Mouse (Mus musculus) small intestine, adult 2 months (tissue): Measurements from ENCODE around the gene Zmynd10. TPM values are rescaled to one million over a fixed set of nuclear protein-coding genes. Genes with fewer than 3 reads are reported as not detected.
"Not testable (repeated sequence)": the region's sequence is repeated elsewhere in the genome, so short reads cannot be mapped to it uniquely, and the experiment has no call there.

Experiments
- H3K27ac ChIP-seq: fragments of 200-500 bp; 2 replicates; pipeline ENCODE4 v1.5.1; 2012; ENCODE audit warnings: low read depth, low read length, control low read depth, inconsistent platforms; ENCODE audit not compliant: insufficient read depth
- H3K27me3 ChIP-seq: fragments of 200-500 bp; 2 replicates; pipeline ENCODE4 v1.6.1; 2012; ENCODE audit warnings: mild to moderate bottlenecking, moderate library complexity, low read length, inconsistent platforms; ENCODE audit not compliant: control insufficient read depth, insufficient read depth
- H3K36me3 ChIP-seq: fragments of 200-500 bp; 2 replicates; pipeline ENCODE4 v1.6.1; 2012; ENCODE audit warnings: mild to moderate bottlenecking, low read length, control low read depth, inconsistent platforms; ENCODE audit not compliant: control insufficient read depth, insufficient read depth
- H3K4me1 ChIP-seq: fragments of 200-500 bp; 2 replicates; pipeline ENCODE4 v1.6.1; 2012; ENCODE audit warnings: low read length, inconsistent platforms, mixed read lengths; ENCODE audit not compliant: control insufficient read depth, insufficient read depth, insufficient read length
- H3K4me3 ChIP-seq: fragments of 200-500 bp; 2 replicates; pipeline ENCODE4 v1.5.1; 2012; ENCODE audit warnings: low read depth, mild to moderate bottlenecking, control low read depth, inconsistent platforms, low read length, moderate library complexity
- CTCF ChIP-seq: fragments of 200-500 bp; IDR thresholded peaks from 2 replicates; pipeline ENCODE4 v1.5.1; 2012; ENCODE audit warnings: low read depth, mild to moderate bottlenecking, control low read depth, inconsistent platforms, low read length, moderate library complexity, mixed read lengths; ENCODE audit not compliant: insufficient replicate concordance, insufficient read length; ENCODE audit errors: extremely low read depth
- POLR2A ChIP-seq: fragments of 200-500 bp; IDR thresholded peaks from 2 replicates; pipeline ENCODE4 v1.6.1; 2012; ENCODE audit warnings: low read depth, mild to moderate bottlenecking, control low read depth, inconsistent platforms, low read length, moderate library complexity
- WGBS: fragments of 180-500 bp; shearing (Covaris S2); methylation state at CpG from one replicate; pipeline ENCODE4 v1.1.7; 2018; 5-methylcytosine and 5-hydroxymethylcytosine counted together
- polyA plus RNA-seq: library from polyadenylated mRNA; depleted of rRNA; stranded (reverse); fragments of >200 nt; gene quantifications from 2 replicates; pipeline ENCODE4 v1.2.3, GENCODE M21; 2012

The Zmynd10 gene
- polyA plus RNA-seq, 1 experiment = 0.32 TPM

GRCm38 (mm10) chr9:107552690-107553393 lies 5.7 kb downstream of the Zmynd10 start:
- 80% methylated on average over 5 of the region's 5 CpGs for WGBS
- peaks cover 14% of the 10 kb centered on the region for H3K4me1 ChIP-seq
- TF ChIP-seq POLR2A (no peak), CTCF (no peak)
- no peak overlapping the region for H3K4me3 ChIP-seq
- no peaks in the 10 kb centered on the region for H3K27me3 ChIP-seq
- H3K27ac ChIP-seq = no peak overlapping the region
- H3K36me3 ChIP-seq = peaks cover 9% of the 10 kb centered on the region

GRCm38 (mm10) chr9:107553541-107554318 lies 6.6 kb downstream of the Zmynd10 start:
- H3K27me3 ChIP-seq = no peaks in the 10 kb centered on the region
- 9% methylated on average over 37 of the region's 37 CpGs for WGBS
- TF ChIP-seq POLR2A (no peak), CTCF (no peak)
- H3K36me3 ChIP-seq = peaks cover 17% of the 10 kb centered on the region
- H3K27ac ChIP-seq = peak overlapping the region; percentile 3; the same call in 1 of the 2 replicates
- H3K4me1 ChIP-seq = peaks cover 14% of the 10 kb centered on the region
- peak overlapping the region; percentile 61 for H3K4me3 ChIP-seq

GRCm38 (mm10) chr9:107554319-107554825 lies 7.3 kb downstream of the Zmynd10 start:
- peaks cover 14% of the 10 kb centered on the region for H3K4me1 ChIP-seq
- TF ChIP-seq POLR2A (peak; percentile 91), CTCF (no peak)
- WGBS = under 1% methylated on average over 53 of the region's 53 CpGs

GRCm38 (mm10) chr9:107555031-107555457 lies 7.9 kb downstream of the Zmynd10 start:
- no peaks in the 10 kb centered on the region for H3K27me3 ChIP-seq
- H3K27ac ChIP-seq = peak overlapping the region; percentile 98
- WGBS = 0% methylated on average over 23 of the region's 23 CpGs
- peak overlapping the region; percentile 79 for H3K4me3 ChIP-seq
- TF ChIP-seq POLR2A (peak; percentile 29; the same call in 1 of the 2 replicates), CTCF (no peak)
- peaks cover 14% of the 10 kb centered on the region for H3K4me1 ChIP-seq
- H3K36me3 ChIP-seq = peaks cover 31% of the 10 kb centered on the region

More at GRCm38 (mm10) chr9:107554319-107554825, 7.3 kb downstream of the Zmynd10 start:
- Histone ChIP-seq H3K4me3 (peak overlapping the region; percentile 79), H3K27ac (peak overlapping the region; percentile 98), H3K36me3 (peaks cover 24% of the 10 kb centered on the region), H3K27me3 (no peaks in the 10 kb centered on the region)

GRCm38 (mm10) chr9:107555701-107556100 lies 8.6 kb downstream of the Zmynd10 start:
- no peaks in the 10 kb centered on the region for H3K27me3 ChIP-seq
- TF ChIP-seq CTCF = no peak
- TF ChIP-seq POLR2A = no peak
- H3K4me1 ChIP-seq = peaks cover 14% of the 10 kb centered on the region
- 19% methylated on average over 2 of the region's 2 CpGs for WGBS
- H3K27ac ChIP-seq = peak overlapping the region; percentile 98
- H3K4me3 ChIP-seq = peak overlapping the region; percentile 79
- peaks cover 35% of the 10 kb centered on the region for H3K36me3 ChIP-seq

GRCm38 (mm10) chr9:107556346-107556745 lies 9.2 kb downstream of the Zmynd10 start:
- Histone ChIP-seq H3K36me3 (peaks cover 41% of the 10 kb centered on the region), H3K4me1 (peaks cover 10% of the 10 kb centered on the region), H3K27me3 (no peaks in the 10 kb centered on the region), H3K4me3 (peak overlapping the region; percentile 48), H3K27ac (peak overlapping the region; percentile 98)
- peak; percentile 32; the same call in 1 of the 2 replicates for TF ChIP-seq POLR2A
- no peak for TF ChIP-seq CTCF
- WGBS = 25% methylated on average over 3 of the region's 3 CpGs

- under 1% methylated on average over 46 of the region's 46 CpGs for WGBS
Observed at GRCm38 (mm10) chr9:107563029-107563581, 16.0 kb downstream of the Zmynd10 start, which contains the start of gene Tusc2. Gene Tusc2, plus strand, starts transcription at chr9:107563255.

GRCm38 (mm10) chr9:107565556-107565955 lies 18.5 kb downstream of the Zmynd10 start:
- Histone ChIP-seq H3K27ac (peak overlapping the region; percentile 99), H3K4me3 (peak overlapping the region; percentile 27), H3K36me3 (peaks cover 25% of the 10 kb centered on the region), H3K4me1 (peaks cover 28% of the 10 kb centered on the region)
- WGBS = 45% methylated on average over 5 of the region's 5 CpGs
- H3K27me3 ChIP-seq = not testable (repeated sequence)

More at GRCm38 (mm10) chr9:107563029-107563581, 16.0 kb downstream of the Zmynd10 start, which contains the start of gene Tusc2:
- no peak for TF ChIP-seq CTCF
- TF ChIP-seq POLR2A = peak; percentile 69
- peaks cover 47% of the 10 kb centered on the region for H3K36me3 ChIP-seq
- no peaks in the 10 kb centered on the region for H3K27me3 ChIP-seq
- H3K27ac ChIP-seq = peak within 1 kb of the TSS; percentile 50
- peaks cover 19% of the 10 kb centered on the region for H3K4me1 ChIP-seq
- H3K4me3 ChIP-seq = peak within 1 kb of the TSS; percentile 90
